Mouse (Mus musculus): Measurements from ENCODE around the gene Fam234b. TPM values are rescaled to one million over a fixed set of nuclear protein-coding genes. Genes with fewer than 3 reads are reported as not detected.

Fam234b gene
- 10 to 100 TPM in 1 of 2 experiments, 1 to 10 TPM in 1; 9.3 to 11.3 TPM for total RNA-seq (2023)

DNA sequence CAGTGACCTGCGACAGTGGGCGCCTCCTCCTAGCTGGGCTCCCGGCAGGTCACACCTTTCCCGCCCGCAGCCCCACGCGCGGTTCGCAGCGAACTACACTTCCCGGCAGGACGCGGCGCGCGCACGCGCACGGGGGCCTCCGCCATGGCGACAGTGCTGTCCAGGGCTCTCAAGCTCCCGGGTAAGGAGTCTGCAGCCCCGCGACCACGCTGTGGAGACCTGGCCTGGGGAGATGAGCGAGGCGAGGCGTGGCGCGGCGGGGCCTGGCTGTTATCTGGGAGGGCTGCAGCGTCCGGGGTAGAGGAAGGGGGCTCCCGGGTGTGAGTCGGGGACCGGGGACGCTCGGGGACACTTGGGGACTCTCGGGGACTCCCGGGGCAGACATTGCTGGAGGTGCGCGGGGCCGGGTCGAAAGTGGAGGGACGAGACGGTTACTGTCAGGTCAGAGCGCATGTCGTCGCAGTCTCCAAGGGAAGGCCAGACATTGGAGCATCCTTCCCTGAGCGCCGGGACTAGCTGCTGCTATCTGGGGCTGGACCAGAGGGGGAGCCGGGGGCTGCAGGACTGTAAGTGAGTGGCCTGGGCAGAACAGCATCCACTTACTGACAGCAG is at the start of gene Fam234b, which contains the start of gene Hebp1:
TSS of gene Fam234b (plus strand) at position 57 of the 612 bp plus-strand sequence.
TSS of gene Hebp1 (minus strand) at position 102 of the 612 bp plus-strand sequence.

DNA sequence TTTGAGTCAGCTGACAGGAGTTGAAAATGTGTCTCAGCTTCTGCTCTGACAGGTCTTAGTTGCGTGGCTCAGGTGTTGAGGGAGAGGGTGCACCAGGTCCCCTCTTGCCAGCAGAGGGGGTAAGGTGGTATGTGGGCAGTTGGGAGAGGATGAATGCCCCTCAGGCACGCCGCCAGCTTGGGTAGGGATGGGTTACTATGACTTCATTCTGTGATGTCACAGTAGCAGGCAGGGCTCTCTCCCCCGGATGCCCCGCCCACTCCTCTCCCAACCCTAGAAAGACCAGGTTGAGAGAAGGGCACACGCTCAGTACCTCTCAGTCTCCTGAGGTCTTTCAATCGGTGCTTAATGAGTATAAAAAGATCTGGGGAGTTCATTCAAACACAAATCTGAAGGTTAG is 56.4 kb downstream of the Fam234b start, which contains the start of gene Gsg1:
TSS of gene Gsg1 (minus strand) at position 199 of the 400 bp plus-strand sequence.

Other genes with a start within 250 kb of the Fam234b start
- gene Apold1, start 216.3 kb upstream of the Fam234b start, total RNA-seq (2023): under 1 TPM; 0.62 to 0.72 TPM
- gene Ddx47, start 186.4 kb upstream of the Fam234b start, total RNA-seq (2023): 10 to 100 TPM; 51.0 to 55.2 TPM
- gene Gprc5a, start 132.3 kb upstream of the Fam234b start, total RNA-seq (2023): under 1 TPM in 1 of 2 experiments, not detected in 1; 0.22 TPM
- gene Gprc5d, start 79.7 kb upstream of the Fam234b start, total RNA-seq (2023): under 1 TPM in 1 of 2 experiments, not detected in 1; 0.26 TPM
- gene Hebp1, start within 50 bp of the Fam234b start, total RNA-seq (2023): 10 to 100 TPM; 28.8 to 38.5 TPM
- gene Gsg1, start 56.4 kb downstream of the Fam234b start, total RNA-seq (2023): not detected
- gene Pbp2, start 112.4 kb downstream of the Fam234b start, total RNA-seq (2023): not detected
- gene Emp1, start 164.6 kb downstream of the Fam234b start, total RNA-seq (2023): 10 to 100 TPM; 10.3 to 12.2 TPM

Measured in neutrophil, adult 83 days (primary cell).